Mouse (Mus musculus) bone marrow, adult 2 months (tissue): ENCODE results near the gene Lrrc51.
A peak's percentile ranks its signal among the peaks of the same experiment; 100 is the strongest.

Experiments used
- CTCF ChIP-seq: fragments of 200-500 bp; IDR thresholded peaks from 2 replicates; pipeline ENCODE4 v1.5.1; 2011; ENCODE audit warnings: low read length, control low read depth; ENCODE audit not compliant: control insufficient read depth, insufficient read depth
- POLR2A ChIP-seq: fragments of 200-500 bp; IDR thresholded peaks from 2 replicates; pipeline ENCODE4 v1.6.1; 2011; ENCODE audit warnings: low read depth, mild to moderate bottlenecking, control low read depth, low read length, borderline replicate concordance; ENCODE audit not compliant: control insufficient read depth

GRCm38 (mm10) chr7:101918071-101918470 is 15.6 kb downstream of the Lrrc51 start:
- peak; percentile 76 for TF ChIP-seq CTCF
- no peak for TF ChIP-seq POLR2A
